Mouse (Mus musculus) MEL (cell line): Measurements from ENCODE around the gene Parm1. TPM values are rescaled to one million over a fixed set of nuclear protein-coding genes. Genes with fewer than 3 reads are reported as not detected.

Source experiments
- DNase-seq: peaks from one replicate; pipeline ENCODE4 v3.0.0; 2011; ENCODE audit warnings: low read depth, low spot score
- H3K27ac ChIP-seq: 2 replicates; pipeline ENCODE4 v1.5.1; 2012; ENCODE audit warnings: low read depth, mild to moderate bottlenecking, control low read depth, low read length, moderate library complexity; ENCODE audit not compliant: control insufficient read depth
- H3K27me3 ChIP-seq, 2 experiments: fragments of 150-350 bp in 1 of 2; sonication (generic) in 1 of 2; 2 replicates each; pipeline ENCODE4 v1.6.1; 2012; ENCODE audit warnings: low read length in 2 of 2, mild to moderate bottlenecking in 2 of 2, improper control_type of control experiment in 1 of 2, moderate library complexity in 1 of 2; ENCODE audit not compliant: insufficient read depth in 2 of 2, control insufficient read depth in 1 of 2
- H3K36me3 ChIP-seq, 2 experiments: 2 replicates each; pipeline ENCODE4 v1.6.1; 2012 to 2014; ENCODE audit warnings: low read length in 2 of 2, improper control_type of control experiment in 1 of 2, inconsistent platforms in 1 of 2, mild to moderate bottlenecking in 1 of 2; ENCODE audit not compliant: insufficient read depth in 2 of 2, control insufficient read depth in 1 of 2
- H3K4me1 ChIP-seq, 2 experiments: fragments of 150-350 bp in 1 of 2; sonication (generic) in 1 of 2; 2 replicates each; pipeline ENCODE4 v1.6.1; 2012; ENCODE audit warnings: low read length in 2 of 2, improper control_type of control experiment in 1 of 2, mild to moderate bottlenecking in 1 of 2; ENCODE audit not compliant: insufficient read depth in 2 of 2, control insufficient read depth in 1 of 2
- H3K4me3 ChIP-seq, 2 experiments: fragments of 150-350 bp in 1 of 2; sonication (generic) in 1 of 2; 2 replicates each; pipeline ENCODE4 v1.5.1; 2012; ENCODE audit warnings: low read depth in 2 of 2, low read length in 2 of 2, mild to moderate bottlenecking in 2 of 2, moderate library complexity in 2 of 2, control low read depth in 1 of 2, improper control_type of control experiment in 1 of 2; ENCODE audit not compliant: control insufficient read depth in 1 of 2, insufficient read depth in 1 of 2
- H3K79me2 ChIP-seq: 2 replicates; pipeline ENCODE4 v1.6.1; 2012; ENCODE audit warnings: mild to moderate bottlenecking, low read length, moderate library complexity; ENCODE audit not compliant: control insufficient read depth, poor library complexity, insufficient read depth
- H3K9ac ChIP-seq: 2 replicates; pipeline ENCODE4 v1.6.1; 2012; ENCODE audit warnings: low read depth, mild to moderate bottlenecking, control low read depth, low read length, moderate library complexity; ENCODE audit not compliant: control insufficient read depth, poor library complexity, severe bottlenecking
- H3K9me3 ChIP-seq: fragments of 150-350 bp; sonication (generic); replicated peaks from 2 replicates; pipeline ENCODE4 v1.6.1; 2012; ENCODE audit warnings: mild to moderate bottlenecking, low read length, improper control_type of control experiment, moderate library complexity; ENCODE audit not compliant: insufficient read depth
- CHD1 ChIP-seq: IDR thresholded peaks from 2 replicates; pipeline ENCODE4 v1.6.1; 2012; ENCODE audit warnings: low read depth, mild to moderate bottlenecking, inconsistent platforms, low read length, improper control_type of control experiment
- CTCF ChIP-seq, 3 experiments: IDR thresholded peaks in 2 of 3; conservative IDR thresholded peaks in 1 of 3; 2 replicates each; pipeline ENCODE4 v1.5.1; 2011 to 2012; ENCODE audit warnings: low read length in 3 of 3, low read depth in 2 of 3, mild to moderate bottlenecking in 2 of 3, improper control_type of control experiment in 1 of 3, inconsistent platforms in 1 of 3, mixed read lengths in 1 of 3, moderate library complexity in 1 of 3; ENCODE audit not compliant: control insufficient read depth in 1 of 3, insufficient read depth in 1 of 3, poor library complexity in 1 of 3, severe bottlenecking in 1 of 3
- E2F4 ChIP-seq: IDR thresholded peaks from 2 replicates; pipeline ENCODE4 v1.6.1; 2011; ENCODE audit warnings: low read depth, low read length, improper control_type of control experiment, borderline replicate concordance
- ELF1 ChIP-seq: IDR thresholded peaks from 2 replicates; pipeline ENCODE4 v1.6.1; 2014; ENCODE audit warnings: low read depth, mild to moderate bottlenecking, inconsistent platforms, low read length, improper control_type of control experiment, moderate library complexity
- EP300 ChIP-seq, 2 experiments: IDR thresholded peaks; 2 replicates each; pipeline ENCODE4 v1.6.1; 2011; ENCODE audit warnings: improper control_type of control experiment in 2 of 2, low read length in 2 of 2, low read depth in 1 of 2, mild to moderate bottlenecking in 1 of 2
- ETS1 ChIP-seq: IDR thresholded peaks from 2 replicates; pipeline ENCODE4 v1.6.1; 2012; ENCODE audit warnings: low read depth, mild to moderate bottlenecking, inconsistent platforms, low read length, improper control_type of control experiment, moderate library complexity
- GABPA ChIP-seq: IDR thresholded peaks from 2 replicates; pipeline ENCODE4 v1.6.1; 2012; ENCODE audit warnings: low read depth, mild to moderate bottlenecking, inconsistent platforms, low read length, improper control_type of control experiment, moderate library complexity
- GATA1 ChIP-seq: IDR thresholded peaks from 2 replicates; pipeline ENCODE4 v1.6.1; 2011; ENCODE audit warnings: low read depth, low read length, improper control_type of control experiment
- HCFC1 ChIP-seq: IDR thresholded peaks from 2 replicates; pipeline ENCODE4 v1.6.1; 2012; ENCODE audit warnings: low read depth, mild to moderate bottlenecking, inconsistent platforms, low read length, improper control_type of control experiment, moderate library complexity
- JUND ChIP-seq: IDR thresholded peaks from 2 replicates; pipeline ENCODE4 v1.6.1; 2011; ENCODE audit warnings: low read depth, mild to moderate bottlenecking, improper control_type of control experiment, low read length
- MAFK ChIP-seq: IDR thresholded peaks from 2 replicates; pipeline ENCODE4 v1.6.1; 2011; ENCODE audit warnings: low read depth, mild to moderate bottlenecking, low read length, improper control_type of control experiment, borderline replicate concordance
- MAX ChIP-seq: IDR thresholded peaks from 2 replicates; pipeline ENCODE4 v1.6.1; 2011; ENCODE audit warnings: low read length, improper control_type of control experiment
- MAZ ChIP-seq: IDR thresholded peaks from 2 replicates; pipeline ENCODE4 v1.6.1; 2012; ENCODE audit warnings: low read depth, mild to moderate bottlenecking, inconsistent platforms, low read length, improper control_type of control experiment
- POLR2A ChIP-seq, 2 experiments: IDR thresholded peaks; 2 replicates each; pipeline ENCODE4 v1.6.1; 2011 to 2012; ENCODE audit warnings: low read length in 2 of 2, mild to moderate bottlenecking in 2 of 2, control low read depth in 1 of 2, improper control_type of control experiment in 1 of 2, low read depth in 1 of 2, moderate library complexity in 1 of 2; ENCODE audit not compliant: control insufficient read depth in 1 of 2, insufficient read depth in 1 of 2, poor library complexity in 1 of 2
- POLR2AphosphoS2 ChIP-seq: IDR thresholded peaks from 2 replicates; pipeline ENCODE4 v1.6.1; 2011; ENCODE audit warnings: low read length, improper control_type of control experiment
- POLR2AphosphoS5 ChIP-seq: IDR thresholded peaks from 2 replicates; pipeline ENCODE4 v1.6.1; 2012; ENCODE audit warnings: low read depth, borderline replicate concordance, mild to moderate bottlenecking, inconsistent platforms, low read length, moderate library complexity, mixed read lengths
- RAD21 ChIP-seq: IDR thresholded peaks from 2 replicates; pipeline ENCODE4 v1.6.1; 2011; ENCODE audit warnings: mild to moderate bottlenecking, low read depth, low read length, improper control_type of control experiment
- RCOR1 ChIP-seq: IDR thresholded peaks from 2 replicates; pipeline ENCODE4 v1.6.1; 2012; ENCODE audit warnings: low read depth, mild to moderate bottlenecking, inconsistent platforms, low read length, improper control_type of control experiment
- SMC3 ChIP-seq: IDR thresholded peaks from 2 replicates; pipeline ENCODE4 v1.6.1; 2011; ENCODE audit warnings: low read depth, low read length, improper control_type of control experiment
- TAL1 ChIP-seq: IDR thresholded peaks from 2 replicates; pipeline ENCODE4 v1.6.1; 2012; ENCODE audit warnings: mild to moderate bottlenecking, inconsistent platforms, low read length, moderate library complexity, mixed read lengths
- TBP ChIP-seq: IDR thresholded peaks from 2 replicates; pipeline ENCODE4 v1.8.0; 2011; ENCODE audit warnings: low read depth, low read length, improper control_type of control experiment
- TCF12 ChIP-seq: IDR thresholded peaks from 2 replicates; pipeline ENCODE4 v1.6.1; 2014; ENCODE audit warnings: low read depth, mild to moderate bottlenecking, inconsistent platforms, low read length, improper control_type of control experiment, moderate library complexity
- UBTF ChIP-seq: IDR thresholded peaks from 2 replicates; pipeline ENCODE4 v1.6.1; 2012; ENCODE audit warnings: low read depth, mild to moderate bottlenecking, inconsistent platforms, low read length, improper control_type of control experiment, moderate library complexity, borderline replicate concordance; ENCODE audit not compliant: insufficient read depth
- USF1 ChIP-seq: IDR thresholded peaks from 2 replicates; pipeline ENCODE4 v1.6.1; 2014; ENCODE audit warnings: low read depth, mild to moderate bottlenecking, inconsistent platforms, low read length, improper control_type of control experiment, moderate library complexity
- USF2 ChIP-seq, 2 experiments: IDR thresholded peaks; 2 replicates each; pipeline ENCODE4 v1.6.1; 2011 to 2012; ENCODE audit warnings: improper control_type of control experiment in 2 of 2, low read length in 2 of 2, borderline replicate concordance in 1 of 2, inconsistent platforms in 1 of 2, low read depth in 1 of 2, mild to moderate bottlenecking in 1 of 2; ENCODE audit not compliant: insufficient read depth in 1 of 2
- ZC3H11A ChIP-seq: IDR thresholded peaks from 2 replicates; pipeline ENCODE4 v1.6.1; 2012; ENCODE audit warnings: low read depth, mild to moderate bottlenecking, inconsistent platforms, low read length, improper control_type of control experiment
- ZMIZ1 ChIP-seq: IDR thresholded peaks from 2 replicates; pipeline ENCODE4 v1.6.1; 2012; ENCODE audit warnings: low read depth, mild to moderate bottlenecking, inconsistent platforms, low read length, improper control_type of control experiment, moderate library complexity
- polyA plus RNA-seq, 2 experiments: library from polyadenylated mRNA; stranded (reverse) in 1 of 2; unstranded in 1 of 2; fragments of >175 nt in 1 of 2; fragments of >200 nt in 1 of 2; gene quantifications; 2 replicates each; pipeline versions ENCODE4 v1.2.1 to v1.2.4; 2012; ENCODE audit warnings: low replicate concordance in 2 of 2, low read depth in 1 of 2; ENCODE audit not compliant: insufficient read length in 2 of 2, insufficient read depth in 1 of 2, missing spikeins in 1 of 2
- total RNA-seq: library from RNA; depleted of rRNA; stranded (reverse); fragments of 300-350 nt; gene quantifications from 2 replicates; pipeline ENCODE4 v1.2.3, GENCODE M21; 2012

The Parm1 gene
- total and polyA plus RNA-seq, 3 experiments, result 19.1 to 76.1 (median 41.0) TPM

- peak; percentile 72 for DNase-seq
- H3K36me3 ChIP-seq, result peaks cover 0 to 16% of the 10 kb centered on the region in 2 experiments; a peak in 2 of 4 replicates
- H3K4me3 ChIP-seq, result no peak overlapping the region
- no peaks in the 10 kb centered on the region for H3K27me3 ChIP-seq
- no peaks in the 10 kb centered on the region for H3K9me3 ChIP-seq
- H3K79me2 ChIP-seq, result no peaks in the 10 kb centered on the region
- no peak overlapping the region for H3K9ac ChIP-seq
- H3K4me1 ChIP-seq, result peaks cover 2 to 18% of the 10 kb centered on the region in 2 experiments; a peak in 3 of 4 replicates
- no peak for TF ChIP-seq ZMIZ1
- no peak for TF ChIP-seq POLR2A (IDR thresholded peaks at IDR 0.05; ENCODE audit: control insufficient read depth in 1 of 2, insufficient read depth in 1 of 2, low read depth in 1 of 2, low read length in 2 of 2, poor library complexity in 1 of 2)
- TF ChIP-seq USF1, result no peak
- TF ChIP-seq TBP, result 0 out of 2 replicates have a peak, but pooled peaks have one; percentile 40
- TF ChIP-seq POLR2AphosphoS2, result no peak
- no peak for TF ChIP-seq CHD1
- no peak for TF ChIP-seq POLR2AphosphoS5
- no peak for TF ChIP-seq ETS1
- TF ChIP-seq MAZ, result no peak
- no peak for TF ChIP-seq TCF12
- no peak for TF ChIP-seq ELF1
- TF ChIP-seq RAD21, result no peak
- no peak for TF ChIP-seq CTCF (IDR thresholded peaks at IDR 0.05 in 2 of 3, conservative IDR thresholded peaks at IDR 0.05 in 1 of 3; ENCODE audit: control insufficient read depth in 1 of 3, insufficient read depth in 1 of 3, low read depth in 2 of 3, low read length in 3 of 3, poor library complexity in 1 of 3, severe bottlenecking in 1 of 3)
- no peak for TF ChIP-seq GABPA
- TF ChIP-seq UBTF, result no peak
- peak in 1 of 2 experiments; percentile 61; a peak in 2 of 4 replicates for TF ChIP-seq EP300 (IDR thresholded peaks at IDR 0.05; ENCODE audit: low read depth in 1 of 2, low read length in 2 of 2)
- TF ChIP-seq JUND, result peak; percentile 89
- TF ChIP-seq TAL1, result no peak
- TF ChIP-seq MAFK, result no peak
- no peak overlapping the region for H3K27ac ChIP-seq
Measured at GRCm38 (mm10) chr5:91478673-91479072, 38.7 kb upstream of the Parm1 start.

- Histone ChIP-seq H3K9me3 (no peaks in the 10 kb centered on the region), H3K36me3 (peaks cover 0 to 16% of the 10 kb centered on the region in 2 experiments; a peak in 2 of 4 replicates), H3K27me3 (no peaks in the 10 kb centered on the region), H3K4me1 (peaks cover 2 to 18% of the 10 kb centered on the region in 2 experiments; a peak in 3 of 4 replicates), H3K9ac (no peak overlapping the region), H3K4me3 (no peak overlapping the region), H3K27ac (no peak overlapping the region), H3K79me2 (no peaks in the 10 kb centered on the region)
- peak; percentile 64 for DNase-seq
- TF ChIP-seq TCF12, result peak; percentile 66
- TF ChIP-seq HCFC1, result no peak
- no peak for TF ChIP-seq POLR2AphosphoS5
- TF ChIP-seq EP300 (IDR thresholded peaks at IDR 0.05; ENCODE audit: low read depth in 1 of 2, low read length in 2 of 2), result peak; percentile 76 to 77
- no peak for TF ChIP-seq ZMIZ1
- TF ChIP-seq SMC3, result no peak
- no peak for TF ChIP-seq ZC3H11A
- no peak for TF ChIP-seq POLR2AphosphoS2
- TF ChIP-seq MAZ, result peak; percentile 21; the same call in 1 of the 2 replicates
- peak; percentile 66 for TF ChIP-seq TAL1
- peak; percentile 75 for TF ChIP-seq GATA1
- TF ChIP-seq MAFK, result no peak
- TF ChIP-seq RCOR1, result 0 out of 2 replicates have a peak, but pooled peaks have one; percentile 37
- no peak for TF ChIP-seq CTCF (IDR thresholded peaks at IDR 0.05 in 2 of 3, conservative IDR thresholded peaks at IDR 0.05 in 1 of 3; ENCODE audit: control insufficient read depth in 1 of 3, insufficient read depth in 1 of 3, low read depth in 2 of 3, low read length in 3 of 3, poor library complexity in 1 of 3, severe bottlenecking in 1 of 3)
- no peak for TF ChIP-seq USF2 (IDR thresholded peaks at IDR 0.05; ENCODE audit: borderline replicate concordance in 1 of 2, insufficient read depth in 1 of 2, low read depth in 1 of 2, low read length in 2 of 2)
- TF ChIP-seq E2F4, result no peak
- no peak for TF ChIP-seq ETS1
- TF ChIP-seq MAX, result no peak
Measured at GRCm38 (mm10) chr5:91480129-91480528, 37.3 kb upstream of the Parm1 start.
